Mouse (Mus musculus): ENCODE measurements around the gene Alg6.

Alg6 gene

GRCm38 (mm10) chr4:99714904-99715782, at the start of gene Alg6:
Gene Alg6, plus strand, starts transcription at chr4:99715664.
- peak; percentile 92 to 95 for DNase-seq (ENCODE audit: low spot score in 2 of 2)

GRCm38 (mm10) chr4:99670203-99670851, 45.1 kb upstream of the Alg6 start:
- DNase-seq (ENCODE audit: low spot score in 2 of 2): no peak

- DNase-seq (ENCODE audit: low spot score in 2 of 2): no peak
Observed at GRCm38 (mm10) chr4:99675191-99675590, 40.3 kb upstream of the Alg6 start.

DNA sequence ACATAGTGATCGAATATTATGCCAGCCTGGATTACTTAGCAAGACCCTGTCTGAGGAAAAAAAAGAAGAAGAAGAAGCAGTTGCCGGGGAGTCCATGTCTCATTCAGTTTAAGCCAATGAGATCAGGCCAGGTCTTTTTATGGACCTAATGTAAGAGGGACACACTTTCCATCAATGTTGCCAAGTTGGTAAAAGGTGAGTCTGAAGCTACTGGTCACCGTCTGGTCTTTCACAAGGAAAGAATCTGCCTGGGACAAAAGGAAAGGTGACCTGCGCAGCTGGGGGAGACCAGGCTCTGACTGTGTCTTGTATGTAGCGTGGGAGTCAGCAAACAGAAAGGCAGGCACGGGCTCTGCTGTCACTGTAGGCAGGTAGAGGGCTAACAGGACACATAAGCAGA, 31.5 kb upstream of the Alg6 start:
- no peak for DNase-seq (ENCODE audit: low spot score in 2 of 2)

GRCm38 (mm10) chr4:99686308-99686707, 29.2 kb upstream of the Alg6 start:
- no peak for DNase-seq (ENCODE audit: low spot score in 2 of 2)

GRCm38 (mm10) chr4:99712583-99713183, 2.8 kb upstream of the Alg6 start:
- DNase-seq (ENCODE audit: low spot score in 2 of 2): no peak

- no peak for DNase-seq (ENCODE audit: low spot score in 2 of 2)
Observed at GRCm38 (mm10) chr4:99713971-99714370, 1.5 kb upstream of the Alg6 start.

DNA sequence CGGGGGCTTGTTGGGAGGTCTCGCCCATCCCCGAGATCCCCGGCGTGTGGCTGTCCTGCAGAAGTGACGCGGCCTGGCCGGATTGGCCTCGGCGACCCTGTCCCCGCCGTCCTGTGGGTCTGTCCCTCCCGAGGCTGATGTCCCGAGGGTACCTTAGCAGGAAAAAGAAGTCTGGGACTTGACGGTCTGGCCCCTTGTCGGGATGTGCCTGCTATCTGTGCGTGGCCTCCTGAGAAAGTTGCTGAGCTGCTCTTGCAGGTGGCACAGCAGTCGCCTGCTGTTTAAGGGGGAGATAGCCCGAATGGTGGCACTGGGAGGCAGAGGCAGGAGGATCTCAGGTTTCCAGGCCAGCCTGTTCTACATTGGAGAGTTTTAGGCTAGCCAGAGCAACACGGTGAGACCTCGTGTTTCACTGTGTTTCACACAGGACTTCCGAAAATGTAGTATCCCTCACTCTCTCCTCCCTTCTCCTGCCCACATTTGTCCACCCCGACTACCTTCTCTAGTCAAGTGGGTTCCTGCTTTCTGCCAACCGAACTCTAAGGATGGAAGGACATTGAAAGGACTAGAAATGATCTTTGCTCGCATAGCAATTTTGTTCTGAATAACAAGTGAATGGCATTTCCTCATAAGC, 436 bp downstream of the Alg6 start:
- DNase-seq (ENCODE audit: low spot score in 2 of 2): no peak

DNA sequence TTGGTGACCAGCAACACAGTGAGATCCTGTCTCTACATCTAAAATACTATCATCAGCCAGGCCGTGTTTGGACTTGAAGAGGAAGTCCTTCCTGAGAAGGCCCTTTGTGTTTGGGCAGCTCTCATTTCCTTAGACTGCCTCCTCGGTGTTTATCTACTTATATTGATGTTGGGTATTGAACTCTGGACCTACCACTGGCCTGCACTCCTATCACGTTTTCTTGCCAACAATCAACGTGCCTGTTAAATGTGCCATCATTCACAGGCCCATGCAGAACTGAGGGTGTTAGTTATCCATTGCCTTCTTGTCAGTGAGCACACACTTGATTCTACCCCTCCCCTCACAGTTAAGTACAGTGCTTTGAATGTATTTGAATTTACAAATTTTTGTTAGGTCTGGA, 2.4 kb downstream of the Alg6 start:
- DNase-seq (ENCODE audit: low spot score in 2 of 2): no peak

GRCm38 (mm10) chr4:99724331-99724730, 8.9 kb downstream of the Alg6 start:
- DNase-seq (ENCODE audit: low spot score in 2 of 2): no peak

DNA sequence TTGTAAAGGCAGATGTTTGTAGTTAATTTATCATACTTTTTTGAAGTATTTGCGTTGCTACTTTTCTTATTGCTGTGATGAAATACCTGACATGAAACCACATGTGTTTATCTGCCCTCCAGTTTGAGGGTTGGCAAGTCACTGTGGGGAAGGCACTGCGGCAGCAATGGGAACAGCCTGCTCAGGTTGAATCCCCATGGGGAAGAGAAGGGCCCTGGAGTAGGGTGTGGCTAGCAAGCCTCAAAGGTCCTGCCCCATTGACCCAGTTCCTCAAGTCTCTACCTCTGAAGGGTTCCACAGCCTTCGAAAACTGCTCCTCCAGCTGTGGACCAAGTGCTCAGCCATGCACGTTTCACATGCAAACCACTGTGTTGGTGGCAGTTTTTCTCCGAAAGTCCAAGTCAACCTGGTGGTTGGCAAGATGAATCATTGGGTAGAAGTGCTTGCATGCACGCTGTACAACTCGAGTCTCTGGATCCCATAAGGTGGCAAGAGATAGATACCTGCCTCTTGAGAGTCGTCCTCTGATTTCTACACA, 10.5 kb downstream of the Alg6 start:
- no peak for DNase-seq (ENCODE audit: low spot score in 2 of 2)

DNA sequence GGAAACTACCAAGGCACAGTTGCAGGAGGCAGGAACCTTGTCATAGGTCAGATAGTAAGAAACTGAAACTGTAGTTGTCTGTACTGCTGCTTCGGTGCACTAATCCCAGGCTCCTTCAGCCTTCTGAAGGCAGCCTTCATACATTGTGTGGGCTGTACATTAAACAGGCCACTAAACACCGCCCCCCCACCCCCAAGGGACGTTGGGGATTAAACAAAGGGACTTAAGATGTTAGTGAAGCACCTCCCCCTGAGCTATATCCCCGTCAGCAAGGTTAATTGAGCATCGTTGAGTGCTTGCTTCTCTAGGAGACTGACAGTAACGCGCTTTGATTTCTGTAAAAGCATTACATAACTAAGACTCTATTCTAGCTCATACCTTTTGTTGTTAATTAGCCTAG, 24.4 kb downstream of the Alg6 start:
- DNase-seq (ENCODE audit: low spot score in 2 of 2): no peak

- no peak for DNase-seq (ENCODE audit: low spot score in 2 of 2)
Observed at GRCm38 (mm10) chr4:99752426-99752825, 37.0 kb downstream of the Alg6 start.

DNA sequence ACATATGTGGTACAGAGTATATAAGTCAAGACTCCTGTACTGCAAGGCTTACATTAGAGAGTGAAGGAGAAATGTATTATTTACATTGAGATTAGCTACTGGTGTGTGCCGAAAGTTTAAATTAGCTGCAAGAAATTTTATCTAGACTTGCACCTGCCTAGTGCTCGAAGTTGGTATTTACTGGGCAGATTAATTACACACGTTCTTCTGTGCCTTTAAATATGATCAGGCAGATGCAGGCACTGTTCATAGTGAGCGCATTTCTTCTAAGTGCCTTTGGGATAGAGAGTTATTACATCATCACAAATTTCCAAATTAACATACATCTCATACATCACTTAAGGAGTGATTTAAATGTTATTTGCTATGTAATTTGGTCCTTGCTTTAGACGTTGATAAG, 50.8 kb downstream of the Alg6 start:
- DNase-seq (ENCODE audit: low spot score in 2 of 2): no peak

- no peak for DNase-seq (ENCODE audit: low spot score in 2 of 2)
Observed at GRCm38 (mm10) chr4:99766753-99767152, 51.3 kb downstream of the Alg6 start.

GRCm38 (mm10) chr4:99770555-99770954, 55.1 kb downstream of the Alg6 start:
- no peak for DNase-seq (ENCODE audit: low spot score in 2 of 2)

DNA sequence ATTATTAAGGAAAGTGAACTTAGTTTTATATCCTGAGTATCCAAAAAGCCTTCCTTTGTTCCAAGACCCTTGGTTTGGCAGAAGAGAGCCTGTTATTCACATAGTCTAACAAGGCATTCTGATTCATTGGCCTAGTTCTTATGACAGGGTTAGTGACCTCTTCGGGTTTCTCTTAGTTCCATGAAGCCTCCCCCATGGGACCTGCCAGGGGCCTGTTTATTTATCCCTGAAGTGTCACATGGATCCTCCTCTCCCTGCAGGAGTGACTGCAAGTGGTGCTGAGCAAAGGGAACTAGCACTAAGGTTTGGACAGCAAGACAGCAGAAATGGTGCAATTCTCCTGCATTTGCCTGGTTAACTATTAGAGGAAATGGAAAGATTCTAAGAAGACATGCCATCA, 57.6 kb downstream of the Alg6 start:
- no peak for DNase-seq (ENCODE audit: low spot score in 2 of 2)

DNA sequence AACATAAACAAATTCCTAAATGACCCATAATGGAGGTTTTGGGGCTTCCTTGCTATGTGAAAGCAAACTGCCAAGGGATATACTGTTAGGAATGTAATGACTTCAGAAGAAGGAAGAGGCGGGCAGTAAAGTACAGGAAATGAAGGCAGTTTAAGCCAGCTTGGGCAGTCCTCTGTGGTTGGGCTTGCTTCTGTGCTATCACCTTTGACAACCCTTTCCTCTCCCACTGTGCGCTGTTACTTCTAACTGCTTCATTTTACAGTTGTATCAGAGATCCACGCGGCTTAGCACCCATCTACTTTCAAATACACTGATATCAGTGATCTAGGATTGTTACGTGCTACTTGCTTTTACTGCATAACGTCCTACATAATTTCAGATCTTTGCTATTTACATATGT, 76.9 kb downstream of the Alg6 start:
- no peak for DNase-seq (ENCODE audit: low spot score in 2 of 2)
